Mouse (Mus musculus) MEL (cell line): ENCODE measurements at regions not wholly inside any gene's neighbourhood (a gene's known extent, or its start where the extent isn't known, plus 50 kb on each side); places are given as distances from the start of the nearest gene placed in this dataset.

ENCODE experiments used
- DNase-seq: peaks from one replicate; pipeline ENCODE4 v3.0.0; 2011; ENCODE audit warnings: low read depth, low spot score
- H3K27ac ChIP-seq: 2 replicates; pipeline ENCODE4 v1.5.1; 2012; ENCODE audit warnings: low read depth, mild to moderate bottlenecking, control low read depth, low read length, moderate library complexity; ENCODE audit not compliant: control insufficient read depth
- H3K27me3 ChIP-seq, 2 experiments: fragments of 150-350 bp in 1 of 2; sonication (generic) in 1 of 2; 2 replicates each; pipeline ENCODE4 v1.6.1; 2012; ENCODE audit warnings: low read length in 2 of 2, mild to moderate bottlenecking in 2 of 2, improper control_type of control experiment in 1 of 2, moderate library complexity in 1 of 2; ENCODE audit not compliant: insufficient read depth in 2 of 2, control insufficient read depth in 1 of 2
- H3K36me3 ChIP-seq, 2 experiments: 2 replicates each; pipeline ENCODE4 v1.6.1; 2012 to 2014; ENCODE audit warnings: low read length in 2 of 2, improper control_type of control experiment in 1 of 2, inconsistent platforms in 1 of 2, mild to moderate bottlenecking in 1 of 2; ENCODE audit not compliant: insufficient read depth in 2 of 2, control insufficient read depth in 1 of 2
- H3K4me1 ChIP-seq, 2 experiments: fragments of 150-350 bp in 1 of 2; sonication (generic) in 1 of 2; 2 replicates each; pipeline ENCODE4 v1.6.1; 2012; ENCODE audit warnings: low read length in 2 of 2, improper control_type of control experiment in 1 of 2, mild to moderate bottlenecking in 1 of 2; ENCODE audit not compliant: insufficient read depth in 2 of 2, control insufficient read depth in 1 of 2
- H3K4me3 ChIP-seq, 2 experiments: fragments of 150-350 bp in 1 of 2; sonication (generic) in 1 of 2; 2 replicates each; pipeline ENCODE4 v1.5.1; 2012; ENCODE audit warnings: low read depth in 2 of 2, low read length in 2 of 2, mild to moderate bottlenecking in 2 of 2, moderate library complexity in 2 of 2, control low read depth in 1 of 2, improper control_type of control experiment in 1 of 2; ENCODE audit not compliant: control insufficient read depth in 1 of 2, insufficient read depth in 1 of 2
- H3K79me2 ChIP-seq: 2 replicates; pipeline ENCODE4 v1.6.1; 2012; ENCODE audit warnings: mild to moderate bottlenecking, low read length, moderate library complexity; ENCODE audit not compliant: control insufficient read depth, poor library complexity, insufficient read depth
- H3K9ac ChIP-seq: 2 replicates; pipeline ENCODE4 v1.6.1; 2012; ENCODE audit warnings: low read depth, mild to moderate bottlenecking, control low read depth, low read length, moderate library complexity; ENCODE audit not compliant: control insufficient read depth, poor library complexity, severe bottlenecking
- H3K9me3 ChIP-seq: fragments of 150-350 bp; sonication (generic); replicated peaks from 2 replicates; pipeline ENCODE4 v1.6.1; 2012; ENCODE audit warnings: mild to moderate bottlenecking, low read length, improper control_type of control experiment, moderate library complexity; ENCODE audit not compliant: insufficient read depth
- BHLHE40 ChIP-seq: IDR thresholded peaks from 2 replicates; pipeline ENCODE4 v1.6.1; 2012; ENCODE audit warnings: low read depth, mild to moderate bottlenecking, inconsistent platforms, low read length, improper control_type of control experiment, borderline replicate concordance
- CHD1 ChIP-seq: IDR thresholded peaks from 2 replicates; pipeline ENCODE4 v1.6.1; 2012; ENCODE audit warnings: low read depth, mild to moderate bottlenecking, inconsistent platforms, low read length, improper control_type of control experiment
- CHD2 ChIP-seq: IDR thresholded peaks from 2 replicates; pipeline ENCODE4 v1.6.1; 2011; ENCODE audit warnings: low read length, improper control_type of control experiment
- E2F4 ChIP-seq: IDR thresholded peaks from 2 replicates; pipeline ENCODE4 v1.6.1; 2011; ENCODE audit warnings: low read depth, low read length, improper control_type of control experiment, borderline replicate concordance
- ELF1 ChIP-seq: IDR thresholded peaks from 2 replicates; pipeline ENCODE4 v1.6.1; 2014; ENCODE audit warnings: low read depth, mild to moderate bottlenecking, inconsistent platforms, low read length, improper control_type of control experiment, moderate library complexity
- EP300 ChIP-seq, 2 experiments: IDR thresholded peaks; 2 replicates each; pipeline ENCODE4 v1.6.1; 2011; ENCODE audit warnings: improper control_type of control experiment in 2 of 2, low read length in 2 of 2, low read depth in 1 of 2, mild to moderate bottlenecking in 1 of 2
- ETS1 ChIP-seq: IDR thresholded peaks from 2 replicates; pipeline ENCODE4 v1.6.1; 2012; ENCODE audit warnings: low read depth, mild to moderate bottlenecking, inconsistent platforms, low read length, improper control_type of control experiment, moderate library complexity
- GABPA ChIP-seq: IDR thresholded peaks from 2 replicates; pipeline ENCODE4 v1.6.1; 2012; ENCODE audit warnings: low read depth, mild to moderate bottlenecking, inconsistent platforms, low read length, improper control_type of control experiment, moderate library complexity
- GATA1 ChIP-seq: IDR thresholded peaks from 2 replicates; pipeline ENCODE4 v1.6.1; 2011; ENCODE audit warnings: low read depth, low read length, improper control_type of control experiment
- HCFC1 ChIP-seq: IDR thresholded peaks from 2 replicates; pipeline ENCODE4 v1.6.1; 2012; ENCODE audit warnings: low read depth, mild to moderate bottlenecking, inconsistent platforms, low read length, improper control_type of control experiment, moderate library complexity
- JUND ChIP-seq: IDR thresholded peaks from 2 replicates; pipeline ENCODE4 v1.6.1; 2011; ENCODE audit warnings: low read depth, mild to moderate bottlenecking, improper control_type of control experiment, low read length
- MEF2A ChIP-seq: IDR thresholded peaks from 2 replicates; pipeline ENCODE4 v1.6.1; 2014; ENCODE audit warnings: low read depth, mild to moderate bottlenecking, inconsistent platforms, low read length, improper control_type of control experiment; ENCODE audit not compliant: poor library complexity, insufficient replicate concordance, severe bottlenecking; ENCODE audit errors: extremely low read depth
- MYC ChIP-seq: IDR thresholded peaks from 2 replicates; pipeline ENCODE4 v1.6.1; 2011; ENCODE audit warnings: low read depth, mild to moderate bottlenecking, low read length, improper control_type of control experiment, moderate library complexity
- NELFE ChIP-seq: IDR thresholded peaks from 2 replicates; pipeline ENCODE4 v1.6.1; 2011; ENCODE audit warnings: low read depth, low read length, improper control_type of control experiment
- NRF1 ChIP-seq: IDR thresholded peaks from 2 replicates; pipeline ENCODE4 v1.6.1; 2014; ENCODE audit warnings: low read depth, mild to moderate bottlenecking, inconsistent platforms, low read length, improper control_type of control experiment, moderate library complexity; ENCODE audit not compliant: poor library complexity, insufficient read depth, severe bottlenecking
- POLR2AphosphoS2 ChIP-seq: IDR thresholded peaks from 2 replicates; pipeline ENCODE4 v1.6.1; 2011; ENCODE audit warnings: low read length, improper control_type of control experiment
- TAL1 ChIP-seq: IDR thresholded peaks from 2 replicates; pipeline ENCODE4 v1.6.1; 2012; ENCODE audit warnings: mild to moderate bottlenecking, inconsistent platforms, low read length, moderate library complexity, mixed read lengths
- TBP ChIP-seq: IDR thresholded peaks from 2 replicates; pipeline ENCODE4 v1.8.0; 2011; ENCODE audit warnings: low read depth, low read length, improper control_type of control experiment
- TCF12 ChIP-seq: IDR thresholded peaks from 2 replicates; pipeline ENCODE4 v1.6.1; 2014; ENCODE audit warnings: low read depth, mild to moderate bottlenecking, inconsistent platforms, low read length, improper control_type of control experiment, moderate library complexity
- UBTF ChIP-seq: IDR thresholded peaks from 2 replicates; pipeline ENCODE4 v1.6.1; 2012; ENCODE audit warnings: low read depth, mild to moderate bottlenecking, inconsistent platforms, low read length, improper control_type of control experiment, moderate library complexity, borderline replicate concordance; ENCODE audit not compliant: insufficient read depth
- USF2 ChIP-seq, 2 experiments: IDR thresholded peaks; 2 replicates each; pipeline ENCODE4 v1.6.1; 2011 to 2012; ENCODE audit warnings: improper control_type of control experiment in 2 of 2, low read length in 2 of 2, borderline replicate concordance in 1 of 2, inconsistent platforms in 1 of 2, low read depth in 1 of 2, mild to moderate bottlenecking in 1 of 2; ENCODE audit not compliant: insufficient read depth in 1 of 2
- ZMIZ1 ChIP-seq: IDR thresholded peaks from 2 replicates; pipeline ENCODE4 v1.6.1; 2012; ENCODE audit warnings: low read depth, mild to moderate bottlenecking, inconsistent platforms, low read length, improper control_type of control experiment, moderate library complexity

DNA sequence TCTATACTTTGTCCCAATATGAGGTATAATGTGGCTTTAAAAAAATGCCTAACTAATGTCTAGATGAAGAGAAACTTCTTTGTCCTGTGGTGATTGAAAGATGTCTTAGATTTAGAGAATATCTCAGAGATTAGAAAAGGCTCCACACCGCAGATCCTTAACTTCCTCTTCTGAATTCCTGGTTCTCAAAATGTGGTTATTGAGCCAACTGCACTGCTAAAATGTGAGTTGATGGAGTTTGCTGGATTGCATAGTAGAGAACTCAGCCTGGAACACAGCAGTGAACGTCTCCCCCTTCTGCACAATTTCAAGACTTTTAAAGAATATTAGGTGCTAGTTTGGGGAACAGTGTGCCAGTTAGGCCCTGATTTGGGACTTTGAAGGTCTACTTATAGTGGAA is 312.7 kb upstream of the Cd180 start:
- Histone ChIP-seq H3K27me3 (no peaks in the 10 kb centered on the region), H3K4me1 (no peaks in the 10 kb centered on the region), H3K4me3 (no peak overlapping the region), H3K36me3 (no peaks in the 10 kb centered on the region), H3K9ac (no peak overlapping the region), H3K9me3 (no peaks in the 10 kb centered on the region), H3K79me2 (no peaks in the 10 kb centered on the region), H3K27ac (no peak overlapping the region)
- no peak for DNase-seq
- TF ChIP-seq EP300 (IDR thresholded peaks at IDR 0.05; ENCODE audit: low read depth in 1 of 2, low read length in 2 of 2) = no peak
- no peak for TF ChIP-seq HCFC1
- no peak for TF ChIP-seq ZMIZ1
- TF ChIP-seq TAL1 = no peak
- no peak for TF ChIP-seq JUND
- TF ChIP-seq POLR2AphosphoS2 = no peak
- no peak for TF ChIP-seq UBTF
- TF ChIP-seq ETS1 = no peak
- no peak for TF ChIP-seq E2F4
- TF ChIP-seq GATA1 = no peak
- TF ChIP-seq GABPA = no peak
- no peak for TF ChIP-seq MYC
- no peak for TF ChIP-seq ELF1
- TF ChIP-seq MEF2A = no peak
- no peak for TF ChIP-seq TCF12
- no peak for TF ChIP-seq USF2 (IDR thresholded peaks at IDR 0.05; ENCODE audit: borderline replicate concordance in 1 of 2, insufficient read depth in 1 of 2, low read depth in 1 of 2, low read length in 2 of 2)
- TF ChIP-seq NELFE = no peak
- no peak for TF ChIP-seq TBP
- TF ChIP-seq, all 39 proteins: peak for 0

DNA sequence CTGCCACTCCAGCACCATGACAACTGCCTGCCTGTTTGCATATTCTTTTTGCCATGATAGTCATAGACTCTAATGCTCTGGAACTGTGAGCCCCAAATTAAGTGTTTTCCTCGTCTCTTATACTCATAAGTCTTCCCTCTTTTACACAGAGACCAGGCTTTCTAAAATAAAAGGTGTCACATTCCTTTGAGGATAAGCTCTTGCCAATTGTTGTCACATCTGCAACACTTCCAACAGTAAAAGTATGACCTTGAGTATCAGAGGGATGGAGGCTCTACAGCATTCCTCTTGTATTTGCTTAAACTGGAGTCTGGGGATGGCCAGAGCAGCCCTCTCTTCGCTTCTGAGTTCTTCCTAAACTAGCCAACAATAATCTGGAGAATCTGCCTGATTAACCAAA is 301.4 kb upstream of the Cd180 start:
- H3K4me1 ChIP-seq = no peaks in the 10 kb centered on the region
- no peak for TF ChIP-seq CHD2
- TF ChIP-seq CHD1 = no peak
- TF ChIP-seq NRF1 = no peak
- no peak for TF ChIP-seq HCFC1
- TF ChIP-seq ETS1 = no peak
- TF ChIP-seq BHLHE40 = no peak
- no peak overlapping the region for H3K9ac ChIP-seq

More for the DNA sequence above, 301.4 kb upstream of the Cd180 start:
- H3K9me3 ChIP-seq = no peaks in the 10 kb centered on the region
- no peaks in the 10 kb centered on the region for H3K36me3 ChIP-seq
- no peaks in the 10 kb centered on the region for H3K27me3 ChIP-seq
- no peak overlapping the region for H3K4me3 ChIP-seq
- H3K27ac ChIP-seq = no peak overlapping the region
- DNase-seq = no peak
- no peaks in the 10 kb centered on the region for H3K79me2 ChIP-seq
